Mouse (Mus musculus) ES-E14 (cell line): ENCODE measurements around the gene 9530077C05Rik. TPM values are rescaled to one million over a fixed set of nuclear protein-coding genes. Genes with fewer than 3 reads are reported as not detected.

Experiments used
- DNase-seq: peaks from one replicate; pipeline ENCODE4 v3.0.0-alpha.2; 2013; ENCODE audit warnings: low read depth, low spot score
- H3K27ac ChIP-seq: 2 replicates; pipeline ENCODE4 v1.5.1; 2012; ENCODE audit warnings: low read depth, mild to moderate bottlenecking, low read length, moderate library complexity, mixed read lengths; ENCODE audit not compliant: poor library complexity, insufficient read depth, severe bottlenecking
- H3K36me3 ChIP-seq: 2 replicates; pipeline ENCODE4 v1.6.1; 2012; ENCODE audit warnings: mild to moderate bottlenecking, low read length, moderate library complexity, mixed read lengths; ENCODE audit not compliant: control insufficient read depth, poor library complexity, insufficient read depth, severe bottlenecking
- H3K4me1 ChIP-seq, 2 experiments: fragments of 150-350 bp in 1 of 2; sonication (generic) in 1 of 2; 2 replicates each; pipeline ENCODE4 v1.6.1; 2012; ENCODE audit warnings: low read length in 2 of 2, mild to moderate bottlenecking in 1 of 2, mixed read lengths in 1 of 2; ENCODE audit not compliant: control insufficient read depth in 2 of 2, insufficient read depth in 2 of 2, poor library complexity in 1 of 2
- H3K4me3 ChIP-seq, 2 experiments: fragments of 150-350 bp in 1 of 2; sonication (generic) in 1 of 2; 2 replicates each; pipeline ENCODE4 v1.5.1; 2012; ENCODE audit warnings: low read length in 2 of 2, low read depth in 1 of 2, mild to moderate bottlenecking in 1 of 2, mixed read lengths in 1 of 2; ENCODE audit not compliant: insufficient read depth in 1 of 2, poor library complexity in 1 of 2, severe bottlenecking in 1 of 2
- H3K9ac ChIP-seq: 2 replicates; pipeline ENCODE4 v1.6.1; 2012; ENCODE audit warnings: low read depth, mild to moderate bottlenecking, low read length, mixed read lengths; ENCODE audit not compliant: poor library complexity, insufficient read depth, severe bottlenecking
- H3K9me3 ChIP-seq: fragments of 150-350 bp; sonication (generic); 2 replicates; pipeline ENCODE4 v1.6.1; 2012; ENCODE audit warnings: low read depth, mild to moderate bottlenecking, low read length; ENCODE audit not compliant: control insufficient read depth, insufficient read depth
- CHD2 ChIP-seq: IDR thresholded peaks from 2 replicates; pipeline ENCODE4 v1.6.1; 2014; ENCODE audit warnings: mild to moderate bottlenecking, low read depth, low read length, inconsistent platforms
- HCFC1 ChIP-seq: IDR thresholded peaks from 2 replicates; pipeline ENCODE4 v1.6.1; 2012; ENCODE audit warnings: low read length, inconsistent platforms, borderline replicate concordance; ENCODE audit not compliant: insufficient read depth
- MAFK ChIP-seq: IDR thresholded peaks from 2 replicates; pipeline ENCODE4 v1.6.1; 2014; ENCODE audit warnings: mild to moderate bottlenecking, low read depth, low read length, inconsistent platforms; ENCODE audit not compliant: insufficient read depth
- ZC3H11A ChIP-seq: IDR thresholded peaks from 2 replicates; pipeline ENCODE4 v1.6.1; 2012; ENCODE audit warnings: low read depth, mild to moderate bottlenecking, inconsistent platforms, low read length, borderline replicate concordance
- ZNF384 ChIP-seq: IDR thresholded peaks from 2 replicates; pipeline ENCODE4 v1.6.1; 2012; ENCODE audit warnings: low read depth, low read length, inconsistent platforms
- in situ Hi-C, 2 experiments: fragments of 600-800 bp; cut with MboI; formaldehyde crosslinking; loops; one replicate each; pipeline ENCODE4 v1.15.1; 2025; ENCODE audit warnings: low sequenced_read_pairs in 2 of 2, inconsistent platforms in 1 of 2; ENCODE audit not compliant: unreplicated experiment in 2 of 2
- total RNA-seq: library from RNA; depleted of rRNA; stranded (reverse); fragments of 300-350 nt; gene quantifications from 2 replicates; pipeline ENCODE4 v1.2.3, GENCODE M21; 2012

The 9530077C05Rik gene
- total RNA-seq, 1 experiment: 2.2 TPM

DNA sequence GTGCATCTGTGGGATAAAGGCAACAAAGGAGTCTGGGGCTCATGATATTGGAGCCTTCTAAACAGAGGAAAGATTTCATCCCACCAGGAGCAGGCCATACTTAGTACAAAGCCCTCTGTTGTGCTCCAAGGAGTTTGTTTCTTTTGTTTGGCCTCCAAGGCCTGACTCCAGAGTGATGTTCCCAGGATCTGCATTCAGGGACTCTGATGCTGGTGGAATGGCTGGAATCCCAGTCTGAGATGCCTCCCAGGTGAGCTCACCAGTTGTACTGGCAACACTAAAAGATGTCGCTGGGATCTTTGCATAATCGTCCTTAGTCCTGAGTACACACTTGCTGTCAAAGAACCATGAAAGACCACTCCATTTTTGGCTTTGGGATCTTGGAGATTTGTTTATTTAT is 22.8 kb downstream of the 9530077C05Rik start:
- Histone ChIP-seq H3K9ac (no peak overlapping the region), H3K27ac (no peak overlapping the region), H3K36me3 (no peaks in the 10 kb centered on the region), H3K4me1 (no peaks in the 10 kb centered on the region; a peak in 1 of 4 replicates), H3K9me3 (no peaks in the 10 kb centered on the region), H3K4me3 (no peak overlapping the region)
- TF ChIP-seq HCFC1 (no peak), ZNF384 (no peak), MAFK (no peak)
- in situ Hi-C loops: no loop called here
- no peak for DNase-seq

DNA sequence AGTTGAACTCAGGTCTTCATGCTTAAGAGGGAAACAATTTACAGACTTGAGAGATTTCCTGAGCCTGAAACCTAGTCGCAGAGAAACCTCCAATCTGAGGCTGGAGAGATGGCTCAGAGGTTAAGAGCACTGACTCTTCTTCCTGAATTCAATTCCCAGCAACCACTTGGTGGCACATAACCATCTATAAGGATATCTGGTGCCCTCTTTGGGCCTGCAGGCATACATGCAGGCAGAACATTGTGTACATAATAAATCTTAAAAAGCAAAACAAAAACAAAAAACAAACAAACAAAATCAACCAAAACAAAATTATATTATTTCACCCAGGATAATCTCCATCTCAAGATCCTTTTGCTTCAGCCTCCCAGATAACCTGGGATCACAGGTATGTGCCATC is 27.5 kb downstream of the 9530077C05Rik start:
- H3K9ac ChIP-seq: no peak overlapping the region
- H3K36me3 ChIP-seq: no peaks in the 10 kb centered on the region
- in situ Hi-C loops: no loop called here
- TF ChIP-seq ZNF384: no peak
- no peak overlapping the region for H3K27ac ChIP-seq
- DNase-seq: no peak
- no peak overlapping the region for H3K4me3 ChIP-seq
- no peaks in the 10 kb centered on the region for H3K9me3 ChIP-seq
- no peaks in the 10 kb centered on the region for H3K4me1 ChIP-seq

DNA sequence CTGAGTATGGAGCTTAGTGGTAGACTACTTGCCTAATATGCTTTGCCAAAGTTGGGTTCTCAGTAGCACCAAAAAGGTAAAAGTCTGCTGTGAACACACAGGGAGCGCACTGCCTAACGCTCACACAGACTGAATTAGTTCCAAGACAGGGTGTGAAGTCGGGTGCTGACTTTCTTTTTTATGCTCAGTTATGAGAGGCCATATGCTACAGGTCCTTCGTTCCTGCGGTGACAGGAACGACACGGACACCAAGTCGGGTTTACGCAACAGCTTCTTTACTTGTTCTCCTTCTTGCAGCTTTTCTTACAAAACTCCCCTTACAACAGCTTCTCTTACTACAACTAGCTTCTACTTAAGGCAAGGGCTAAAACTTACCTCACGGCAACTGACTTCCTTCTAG is 31.8 kb downstream of the 9530077C05Rik start:
- Histone ChIP-seq H3K4me3 (no peak overlapping the region), H3K9me3 (no peaks in the 10 kb centered on the region), H3K9ac (no peak overlapping the region), H3K4me1 (no peaks in the 10 kb centered on the region), H3K27ac (no peak overlapping the region), H3K36me3 (no peaks in the 10 kb centered on the region; the same call in 1 of the 2 replicates)
- DNase-seq: no peak
- in situ Hi-C loops: no loop called here
- TF ChIP-seq HCFC1 (no peak), CHD2 (no peak), ZNF384 (no peak)

DNA sequence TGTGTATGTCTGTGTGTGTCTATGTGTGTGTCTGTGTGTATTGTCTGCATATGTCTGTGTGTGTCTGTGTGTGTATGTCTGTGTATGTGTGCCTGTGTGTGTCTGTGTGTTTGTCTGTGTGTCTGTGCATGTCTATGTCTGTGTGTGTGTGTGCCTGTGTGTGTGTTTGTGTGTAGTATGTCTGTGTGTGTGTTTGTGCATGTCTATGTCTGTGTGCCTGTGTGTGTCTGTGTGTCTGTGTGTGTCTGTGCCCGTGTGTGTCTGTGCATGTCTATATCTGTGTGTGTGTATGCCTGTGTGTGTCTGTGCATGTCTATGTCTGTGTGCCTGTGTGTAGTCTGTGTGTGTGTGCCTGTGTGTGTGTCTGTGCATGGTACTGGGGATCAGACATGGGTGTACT is 33.8 kb downstream of the 9530077C05Rik start:
- H3K9me3 ChIP-seq: no peaks in the 10 kb centered on the region
- H3K36me3 ChIP-seq: peaks cover 4% of the 10 kb centered on the region; the same call in 1 of the 2 replicates
- no peak overlapping the region for H3K9ac ChIP-seq
- H3K4me1 ChIP-seq: peaks cover 0 to 2% of the 10 kb centered on the region in 2 experiments; a peak in 1 of 4 replicates
- DNase-seq: no peak
- TF ChIP-seq CHD2 (no peak), ZNF384 (no peak), MAFK (no peak), ZC3H11A (no peak), HCFC1 (no peak)
- in situ Hi-C loops: no loop called here
- H3K27ac ChIP-seq: no peak overlapping the region
- H3K4me3 ChIP-seq: no peak overlapping the region

- peaks cover 11% of the 10 kb centered on the region; the same call in 1 of the 2 replicates for H3K36me3 ChIP-seq
- no peak overlapping the region for H3K9ac ChIP-seq
- no peak overlapping the region for H3K27ac ChIP-seq
- peaks cover 0 to 2% of the 10 kb centered on the region in 2 experiments; a peak in 1 of 4 replicates for H3K4me1 ChIP-seq
- DNase-seq: no peak
- in situ Hi-C loops: no loop called here
- no peak overlapping the region for H3K4me3 ChIP-seq
- H3K9me3 ChIP-seq: no peaks in the 10 kb centered on the region
- no peak for TF ChIP-seq MAFK
- TF ChIP-seq CHD2: no peak
- TF ChIP-seq ZNF384: no peak
- TF ChIP-seq HCFC1: no peak
- no peak for TF ChIP-seq ZC3H11A
Measured at GRCm38 (mm10) chr9:22447213-22447612, 35.9 kb downstream of the 9530077C05Rik start.
